Mouse (Mus musculus) cerebellum, postnatal 25 days (tissue): Measurements from ENCODE around the gene Kmt2d.

ENCODE experiments used
- DNase-seq, 2 experiments: peaks; one replicate each; pipeline ENCODE4 v3.0.0; 2021; ENCODE audit warnings: mixed read lengths in 2 of 2

The Kmt2d gene

DNA sequence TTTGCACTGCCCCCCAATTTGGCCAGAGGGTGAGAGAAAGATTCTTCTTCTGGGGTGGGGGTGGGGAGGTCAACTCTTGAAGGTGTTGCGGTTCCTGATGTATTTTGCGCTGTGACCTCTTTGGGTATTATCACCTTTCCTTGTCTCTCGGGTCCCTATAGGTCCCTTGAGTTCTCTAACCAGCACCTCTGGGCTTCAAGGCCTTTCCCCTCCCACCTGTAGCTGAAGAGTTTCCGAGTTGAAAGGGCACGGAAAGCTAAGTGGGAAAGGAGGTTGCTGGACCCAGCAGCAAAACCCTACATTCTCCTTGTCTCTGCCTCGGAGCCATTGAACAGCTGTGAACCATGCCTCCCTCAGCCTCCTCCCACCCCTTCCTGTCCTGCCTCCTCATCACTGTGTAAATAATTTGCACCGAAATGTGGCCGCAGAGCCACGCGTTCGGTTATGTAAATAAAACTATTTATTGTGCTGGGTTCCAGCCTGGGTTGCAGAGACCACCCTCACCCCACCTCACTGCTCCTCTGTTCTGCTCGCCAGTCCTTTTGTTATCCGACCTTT, 77.8 kb downstream of the Kmt2d start:
- no peak for DNase-seq

DNA sequence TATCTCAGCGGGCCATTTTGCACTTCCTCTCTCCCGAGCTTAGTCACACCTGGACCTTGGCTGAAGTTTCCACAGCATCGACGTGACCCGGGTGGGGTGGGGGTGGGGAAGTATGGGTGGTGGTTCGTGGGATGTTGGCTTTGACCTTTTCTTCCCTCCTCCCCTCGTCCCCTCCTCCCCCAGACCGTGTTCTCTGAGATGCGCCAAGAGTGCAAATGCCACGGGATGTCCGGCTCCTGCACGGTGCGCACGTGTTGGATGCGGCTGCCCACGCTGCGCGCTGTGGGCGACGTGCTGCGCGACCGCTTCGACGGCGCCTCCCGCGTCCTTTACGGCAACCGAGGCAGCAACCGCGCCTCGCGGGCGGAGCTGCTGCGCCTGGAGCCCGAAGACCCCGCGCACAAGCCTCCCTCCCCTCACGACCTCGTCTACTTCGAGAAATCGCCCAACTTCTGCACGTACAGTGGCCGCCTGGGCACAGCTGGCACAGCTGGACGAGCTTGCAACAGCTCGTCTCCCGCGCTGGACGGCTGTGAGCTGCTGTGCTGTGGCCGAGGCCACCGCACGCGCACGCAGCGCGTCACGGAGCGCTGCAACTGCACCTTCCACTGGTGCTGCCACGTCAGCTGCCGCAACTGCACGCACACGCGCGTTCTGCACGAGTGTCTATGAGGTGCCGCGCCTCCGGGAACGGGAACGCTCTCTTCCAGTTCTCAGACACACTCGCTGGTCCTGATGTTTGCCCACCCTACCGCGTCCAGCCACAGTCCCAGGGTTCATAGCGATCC, 78.6 kb downstream of the Kmt2d start:
- DNase-seq = no peak

GRCm38 (mm10) chr15:98791771-98792170, 79.2 kb downstream of the Kmt2d start:
- DNase-seq = no peak

- DNase-seq = no peak
Measured at GRCm38 (mm10) chr15:98791221-98791620, 79.8 kb downstream of the Kmt2d start.

DNA sequence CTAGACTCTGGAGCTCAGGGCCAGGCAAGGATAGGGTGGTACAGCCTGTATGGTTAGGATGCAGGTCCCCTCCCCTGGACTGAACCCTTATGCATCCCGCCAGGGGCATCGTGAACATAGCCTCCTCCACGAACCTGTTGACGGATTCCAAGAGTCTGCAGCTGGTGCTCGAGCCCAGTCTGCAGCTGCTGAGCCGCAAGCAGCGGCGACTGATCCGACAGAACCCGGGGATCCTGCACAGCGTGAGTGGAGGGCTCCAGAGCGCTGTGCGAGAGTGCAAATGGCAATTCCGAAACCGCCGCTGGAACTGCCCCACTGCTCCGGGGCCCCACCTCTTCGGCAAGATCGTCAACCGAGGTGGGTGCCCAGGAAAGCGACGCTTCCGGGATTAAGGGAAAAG, 80.2 kb downstream of the Kmt2d start:
- no peak for DNase-seq

DNA sequence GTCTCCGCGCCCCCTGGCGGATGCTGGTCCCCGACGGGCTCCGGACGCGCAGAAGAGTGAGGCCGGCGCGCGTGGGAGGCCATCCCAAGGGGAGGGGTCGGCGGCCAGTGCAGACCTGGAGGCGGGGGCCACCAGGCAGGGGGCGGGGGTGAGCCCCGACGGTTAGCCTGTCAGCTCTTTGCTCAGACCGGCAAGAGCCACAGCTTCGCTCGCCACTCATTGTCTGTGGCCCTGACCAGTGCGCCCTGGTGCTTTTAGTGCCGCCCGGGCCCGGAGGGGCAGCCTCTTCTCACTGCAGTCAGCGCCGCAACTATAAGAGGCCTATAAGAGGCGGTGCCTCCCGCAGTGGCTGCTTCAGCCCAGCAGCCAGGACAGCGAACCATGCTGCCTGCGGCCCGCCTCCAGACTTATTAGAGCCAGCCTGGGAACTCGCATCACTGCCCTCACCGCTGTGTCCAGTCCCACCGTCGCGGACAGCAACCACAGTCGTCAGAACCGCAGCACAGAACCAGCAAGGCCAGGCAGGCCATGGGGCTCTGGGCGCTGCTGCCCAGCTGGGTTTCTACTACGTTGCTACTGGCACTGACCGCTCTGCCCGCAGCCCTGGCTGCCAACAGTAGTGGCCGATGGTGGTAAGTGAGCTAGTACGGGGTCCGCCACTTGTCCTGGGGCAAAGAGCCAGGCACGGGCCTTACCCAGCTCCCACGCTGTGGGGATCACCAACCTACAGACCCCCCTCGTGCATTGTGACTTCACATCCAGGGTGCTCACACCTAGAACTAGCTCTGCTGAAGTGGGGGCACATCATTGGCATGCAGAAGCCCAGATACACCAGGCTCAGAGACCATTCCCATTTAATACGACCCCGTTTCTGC, 81.1 kb downstream of the Kmt2d start, which contains the start of gene Wnt1:
TSS of gene Wnt1 (plus strand) at position 197 of the 875 bp plus-strand sequence.
- DNase-seq = peak; percentile 33 to 59

DNA sequence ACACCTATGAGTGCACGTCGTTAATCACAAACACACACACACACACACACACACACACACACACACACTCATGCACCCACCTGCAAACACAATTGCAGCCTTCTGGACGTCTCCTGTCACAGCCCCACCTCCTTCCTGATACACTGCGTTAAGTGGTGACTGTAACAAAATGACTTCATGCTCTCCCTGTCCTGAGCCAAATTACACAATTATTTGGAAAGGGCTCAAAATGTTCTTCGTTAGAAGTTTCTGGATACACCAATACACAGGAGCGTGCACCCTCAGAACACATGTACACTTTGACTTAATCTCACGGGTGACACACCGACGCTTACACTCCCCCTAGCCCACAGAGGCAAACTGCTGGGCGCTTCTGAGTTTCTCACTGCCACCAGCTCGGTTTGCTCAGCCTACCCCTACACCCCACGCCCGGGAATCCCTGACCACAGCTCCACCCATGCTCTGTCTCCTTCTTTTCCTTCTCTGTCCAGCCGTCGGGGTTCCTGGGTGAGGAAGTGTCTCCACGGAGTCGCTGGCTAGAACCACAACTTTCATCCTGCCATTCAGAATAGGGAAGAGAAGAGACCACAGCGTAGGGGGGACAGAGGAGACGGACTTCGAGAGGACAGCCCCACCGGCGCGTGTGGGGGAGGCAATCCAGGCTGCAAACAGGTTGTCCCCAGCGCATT, 81.9 kb downstream of the Kmt2d start:
- DNase-seq = no peak

DNA sequence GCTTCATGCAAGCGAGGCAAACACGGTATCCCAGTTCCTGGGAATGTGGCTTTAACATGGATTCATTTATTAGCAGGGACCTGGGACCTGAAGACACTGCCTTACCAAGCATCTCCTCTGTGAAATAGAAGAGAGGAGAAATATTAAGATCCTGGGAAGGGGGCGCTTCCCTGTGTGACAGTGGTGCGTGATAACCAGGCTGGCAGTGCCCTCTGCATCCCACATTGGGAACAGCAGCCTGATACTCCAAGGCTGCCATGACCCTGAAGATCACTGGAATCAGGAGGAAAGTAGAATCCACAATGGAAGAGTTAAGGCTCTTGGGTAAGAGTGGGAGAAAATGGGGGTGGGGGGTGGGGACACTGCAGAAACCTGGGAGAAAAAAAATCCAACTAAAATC, 83.1 kb downstream of the Kmt2d start:
- no peak for DNase-seq

DNA sequence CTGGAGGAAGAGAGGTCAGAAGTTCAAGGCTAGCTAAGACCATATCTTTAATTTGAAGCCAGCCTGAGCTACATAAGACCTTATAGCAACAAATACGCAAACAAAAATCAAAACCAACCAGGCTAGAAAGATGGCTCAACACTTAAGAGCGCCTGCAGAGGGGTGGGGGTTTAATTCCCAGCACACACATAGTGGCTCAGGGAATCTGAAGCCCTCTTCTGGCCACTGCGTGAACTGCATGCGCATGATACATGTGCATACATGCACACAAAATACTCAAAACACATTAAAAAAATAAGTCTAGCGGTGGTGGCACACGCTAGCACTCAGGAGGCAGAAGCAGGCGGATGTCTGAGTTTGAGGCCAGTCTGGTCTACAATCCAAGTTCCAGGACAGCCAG, 85.3 kb downstream of the Kmt2d start:
- DNase-seq = no peak
